In genomic region chr2:63925721-63926235, GRCm38 (mm10) we compare ENCODE assay signal across 19 mouse cellular contexts.
DNase-seq lines count a peak whose midpoint lies in the region; ATAC-seq and TF ChIP-seq lines count a peak whose summit lies in the region.
"Had no signal": no experiment of that assay in that cellular context is flagged by ENCODE, and none has a peak within 500 bp of the region (broad histone marks: within the 10 kb centered on the region; RNA-seq: fewer than 3 reads in every experiment).

No protein-coding gene starts in this region.

- H3K4me2 ChIP-seq in kidney, embryonic 15.5 days: no peak overlapping the region
- no peak overlapping the region for H3K4me2 ChIP-seq in kidney, postnatal 0 days (ENCODE audit: low read length)
- H3K4me2 ChIP-seq: heart, embryonic 15.5 days; hindbrain, embryonic 14.5 days; limb, embryonic 15.5 days; lung, embryonic 15.5 days; neural tube, embryonic 13.5 days; stomach, embryonic 15.5 days had no signal

- H3K27ac ChIP-seq in gastrocnemius, adult 2 months: no peak overlapping the region
- no peak overlapping the region for H3K27ac ChIP-seq in kidney, adult 2 months (ENCODE audit: insufficient read depth, low read depth, low read length)
- no peak overlapping the region for H3K27ac ChIP-seq in kidney, embryonic 15.5 days
- H3K27ac ChIP-seq in kidney, postnatal 0 days: no peak overlapping the region
- H3K27ac ChIP-seq: heart, embryonic 15.5 days; hindbrain, embryonic 14.5 days; limb, embryonic 15.5 days; lung, embryonic 15.5 days; neural tube, embryonic 13.5 days; stomach, embryonic 15.5 days had no signal

- intact Hi-C loops in gastrocnemius, adult 2 months (cut with DNase I): no loop called here
- intact Hi-C loops in left cerebral cortex, postnatal 36 days (cut with DNase I): no loop called here

- H3K4me3 ChIP-seq in gastrocnemius, adult 2 months: no peak overlapping the region
- H3K4me3 ChIP-seq in kidney, adult 2 months (ENCODE audit: insufficient read depth, low read depth, low read length): no peak overlapping the region
- no peak overlapping the region for H3K4me3 ChIP-seq in kidney, embryonic 15.5 days (replicated peaks)
- no peak overlapping the region for H3K4me3 ChIP-seq in kidney, postnatal 0 days (replicated peaks; ENCODE audit: low read depth, low read length)
- H3K4me3 ChIP-seq: heart, embryonic 15.5 days; limb, embryonic 15.5 days; lung, embryonic 15.5 days; neural tube, embryonic 13.5 days; stomach, embryonic 15.5 days had no signal

- peak; percentile 12; the same call in 1 of the 2 replicates for TF ChIP-seq CTCF in gastrocnemius, adult 2 months (IDR thresholded peaks at IDR 0.05)
- TF ChIP-seq CTCF in kidney, adult 2 months (conservative IDR thresholded peaks at IDR 0.05; ENCODE audit: insufficient read depth, insufficient read length, low read depth, low read length): 0 out of 2 replicates have a peak, but pooled peaks have one; percentile 14
- TF ChIP-seq CTCF in kidney, postnatal 0 days (IDR thresholded peaks at IDR 0.05; ENCODE audit: low read depth): peak; percentile 36; the same call in 1 of the 2 replicates

- H3K36me3 ChIP-seq in kidney, adult 2 months (ENCODE audit: control insufficient read depth, insufficient read depth, low read length): no peaks in the 10 kb centered on the region
- H3K36me3 ChIP-seq in kidney, embryonic 15.5 days: no peaks in the 10 kb centered on the region
- no peaks in the 10 kb centered on the region for H3K36me3 ChIP-seq in kidney, postnatal 0 days (ENCODE audit: insufficient read depth, low read length)
- H3K36me3 ChIP-seq: heart, embryonic 15.5 days; limb, embryonic 15.5 days; lung, embryonic 15.5 days; neural tube, embryonic 13.5 days; stomach, embryonic 15.5 days had no signal

- ATAC-seq in kidney, embryonic 15.5 days (replicated peaks; ENCODE audit: low FRiP score): no peak
- no peak for ATAC-seq in kidney, postnatal 0 days (replicated peaks; ENCODE audit: low FRiP score, low read depth)
- ATAC-seq: forebrain, embryonic 14.5 days had no signal

- H3K27me3 ChIP-seq in kidney, adult 2 months (replicated peaks; ENCODE audit: control insufficient read depth, insufficient read depth, low read length): no peaks in the 10 kb centered on the region
- no peaks in the 10 kb centered on the region for H3K27me3 ChIP-seq in kidney, embryonic 15.5 days
- no peaks in the 10 kb centered on the region for H3K27me3 ChIP-seq in kidney, postnatal 0 days (ENCODE audit: insufficient read depth, low read length)
- H3K27me3 ChIP-seq: heart, embryonic 15.5 days; limb, embryonic 15.5 days; lung, embryonic 15.5 days; neural tube, embryonic 13.5 days; stomach, embryonic 15.5 days had no signal

- H3K9ac ChIP-seq in kidney, embryonic 15.5 days: no peak overlapping the region
- no peak overlapping the region for H3K9ac ChIP-seq in kidney, postnatal 0 days (ENCODE audit: low read depth, low read length)
- H3K9ac ChIP-seq: heart, embryonic 15.5 days; hindbrain, embryonic 14.5 days; limb, embryonic 15.5 days; lung, embryonic 15.5 days; neural tube, embryonic 13.5 days; stomach, embryonic 15.5 days had no signal

- H3K9me3 ChIP-seq in kidney, embryonic 15.5 days (replicated peaks): no peaks in the 10 kb centered on the region
- H3K9me3 ChIP-seq in kidney, postnatal 0 days (replicated peaks; ENCODE audit: low read length): no peaks in the 10 kb centered on the region
- H3K9me3 ChIP-seq: heart, embryonic 15.5 days; limb, embryonic 15.5 days; lung, embryonic 15.5 days; neural tube, embryonic 13.5 days; stomach, embryonic 15.5 days had no signal

- DNase-seq in gastrocnemius, adult 2 months: no peak
- no peak for DNase-seq in gastrocnemius, postnatal 10 days
- peak; percentile 60 for DNase-seq in kidney, adult 2 months
- DNase-seq in 3T3-L1 (ENCODE audit: low read depth, low spot score): peak; percentile 19
- DNase-seq in kidney, postnatal 0 days (ENCODE audit: low spot score): no peak
- DNase-seq in embryo, embryonic 9.5 days (ENCODE audit: extremely low spot score): no peak
- DNase-seq in left cerebral cortex, postnatal 36 days (ENCODE audit: low spot score in 2 of 2): no peak
- DNase-seq: adrenal gland, postnatal 10 days; cerebellum, adult 11 months; cerebellum, postnatal 14 days; right cerebral cortex, postnatal 14 days had no signal

- 52% methylated on average over 4 of the region's 4 CpGs for WGBS in kidney, adult 2 months
- 82% methylated on average over 4 of the region's 4 CpGs for WGBS in kidney, embryonic 15.5 days
- WGBS in kidney, postnatal 0 days: 65% methylated on average over 4 of the region's 4 CpGs

- TF ChIP-seq POLR2A in kidney, adult 2 months (IDR thresholded peaks at IDR 0.05; ENCODE audit: low read depth, low read length): no peak

- H3K4me1 ChIP-seq in kidney, adult 2 months (ENCODE audit: control insufficient read depth, insufficient read depth, low read length): no peaks in the 10 kb centered on the region; the same call in 1 of the 2 replicates
- 0 out of 2 replicates have a peak, but pooled peaks cover 2% of the 10 kb centered on the region for H3K4me1 ChIP-seq in kidney, embryonic 15.5 days
- H3K4me1 ChIP-seq in kidney, postnatal 0 days (replicated peaks; ENCODE audit: insufficient read depth, low read length): no peaks in the 10 kb centered on the region
- H3K4me1 ChIP-seq: heart, embryonic 15.5 days; limb, embryonic 15.5 days; lung, embryonic 15.5 days; neural tube, embryonic 13.5 days; stomach, embryonic 15.5 days had no signal

Comparison
In these comparisons a context has a peak if more than half of its experiments do, and no peak if none do; other contexts are left out.
1. DNase-seq: peak in kidney, adult 2 months (single experiment) and 3T3-L1 (single experiment); none in gastrocnemius, adult 2 months (single experiment), gastrocnemius, postnatal 10 days (single experiment), kidney, postnatal 0 days (single experiment), embryo, embryonic 9.5 days (single experiment) and left cerebral cortex, postnatal 36 days (0 of 2).
2. Peak in every context shown above with its lines, with median percentiles within 50 percentile points of each other: CTCF ChIP-seq.